Mouse (Mus musculus) adrenal gland, adult 2 months (tissue): ENCODE data around the gene Cox14. TPM values are rescaled to one million over a fixed set of nuclear protein-coding genes. Genes with fewer than 3 reads are reported as not detected.
A peak's percentile ranks its signal among the peaks of the same experiment; 100 is the strongest.
"Not testable (repeated sequence)": the region's sequence is repeated elsewhere in the genome, so short reads cannot be mapped to it uniquely, and the experiment has no call there.

ENCODE experiments used
- DNase-seq: peaks from one replicate; pipeline ENCODE4 v3.0.0; 2021
- polyA plus RNA-seq: library from polyadenylated mRNA; depleted of rRNA; stranded (reverse); fragments of >200 nt; gene quantifications from 2 replicates; pipeline ENCODE4 v1.2.3, GENCODE M21; 2012
- total RNA-seq, 2 experiments: library from RNA; stranded (reverse); gene quantifications; 2 replicates each; pipeline ENCODE4 v1.2.3; 2021

The Cox14 gene
- total and polyA plus RNA-seq, 3 experiments: 202 to 754 (median 243) TPM

DNA sequence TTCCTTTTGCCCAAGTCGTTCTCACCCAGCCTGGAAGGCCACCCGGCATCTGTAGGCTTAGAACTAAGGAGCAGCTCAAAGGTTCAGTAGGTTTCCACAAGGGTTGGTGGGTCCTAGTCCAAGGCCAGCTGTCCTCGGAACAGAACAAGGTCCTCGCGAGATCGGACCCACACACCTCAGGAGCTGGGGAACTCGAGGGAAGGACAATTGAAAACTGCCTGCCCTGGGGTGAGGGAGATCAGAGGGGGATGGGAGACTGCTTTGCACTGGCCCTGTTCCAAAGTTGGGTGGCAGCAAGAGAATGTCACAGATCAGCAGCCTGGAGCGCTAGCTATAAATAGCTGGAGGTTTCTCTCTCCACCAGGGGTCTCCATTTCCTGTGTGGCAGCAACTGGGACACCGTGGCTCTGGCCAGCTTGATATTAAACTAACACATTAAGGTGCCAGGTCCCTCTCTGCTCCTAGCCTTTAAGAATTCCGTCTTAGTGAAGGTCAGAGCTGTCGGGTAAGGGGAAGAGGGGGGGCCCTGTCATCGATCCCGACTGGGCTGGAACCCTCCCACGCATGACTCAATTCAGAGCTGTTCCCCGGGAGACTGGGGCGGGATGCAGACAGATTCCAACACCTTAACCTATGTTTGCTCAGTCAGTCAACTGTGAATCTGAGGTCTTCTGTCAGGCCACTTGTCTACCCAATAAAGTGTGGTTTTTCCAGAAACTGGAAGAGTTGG, 961 bp upstream of the Cox14 start:
- DNase-seq: peak; percentile 92

DNA sequence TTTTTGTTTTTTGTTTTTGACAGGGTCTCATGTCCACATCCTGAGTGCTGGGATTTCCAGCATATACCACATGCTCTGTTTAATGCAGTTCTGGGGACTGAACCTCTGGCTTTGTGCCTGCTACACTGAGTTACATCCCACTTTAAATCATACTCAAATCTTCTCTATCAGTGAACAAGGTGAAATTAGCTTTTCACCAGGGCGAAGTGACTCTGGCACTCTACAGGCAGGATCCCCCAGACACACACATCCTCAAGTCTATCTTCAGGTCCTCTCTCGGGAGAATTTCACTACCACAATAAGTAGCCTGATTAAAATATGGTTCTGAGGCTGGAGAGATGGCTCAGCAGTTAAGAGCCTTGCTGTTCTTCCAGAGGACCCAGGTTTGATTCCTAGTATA, 1.1 kb downstream of the Cox14 start:
- peak; percentile 2 for DNase-seq

- DNase-seq: not testable (repeated sequence)
Observed at GRCm38 (mm10) chr15:99727039-99727438, 1.6 kb downstream of the Cox14 start.

- DNase-seq: peak; percentile 7
Observed at GRCm38 (mm10) chr15:99727525-99727924, 2.1 kb downstream of the Cox14 start.

GRCm38 (mm10) chr15:99728211-99728610, 2.8 kb downstream of the Cox14 start:
- DNase-seq: peak; percentile 4

DNA sequence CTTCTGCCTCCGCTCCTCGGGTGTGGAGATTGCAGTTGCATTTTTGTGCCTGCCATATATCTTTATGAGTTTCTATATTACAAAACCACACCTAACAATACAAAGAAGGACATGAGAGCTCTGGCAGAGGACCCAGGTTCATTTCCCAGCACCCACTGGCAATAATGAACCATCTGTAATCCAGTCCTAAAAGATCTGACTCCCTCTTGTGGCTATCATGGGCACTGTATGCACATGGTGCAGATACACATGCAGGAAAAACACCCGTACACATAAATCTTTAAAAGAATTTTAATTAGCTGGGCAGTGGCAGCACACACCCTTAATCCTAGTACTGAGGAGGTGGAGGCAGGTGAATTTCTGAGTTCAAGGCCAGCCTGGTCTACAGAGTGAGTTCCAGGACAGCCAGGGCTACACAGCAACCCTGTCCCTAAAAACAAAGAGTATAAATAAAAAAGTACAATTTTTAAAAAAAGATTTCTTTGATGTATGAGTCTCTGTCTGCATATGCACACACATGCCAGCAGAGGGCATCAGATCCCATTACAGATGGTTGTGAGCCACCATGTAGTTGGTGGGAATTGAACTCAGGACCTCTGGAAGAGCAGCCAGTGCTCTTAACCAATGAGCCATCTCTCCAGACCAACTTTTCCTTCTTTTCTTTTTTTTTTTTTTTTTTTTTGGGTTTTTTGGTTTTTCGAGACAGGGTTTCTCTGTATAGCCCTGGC, 3.8 kb downstream of the Cox14 start:
- DNase-seq: no peak

DNA sequence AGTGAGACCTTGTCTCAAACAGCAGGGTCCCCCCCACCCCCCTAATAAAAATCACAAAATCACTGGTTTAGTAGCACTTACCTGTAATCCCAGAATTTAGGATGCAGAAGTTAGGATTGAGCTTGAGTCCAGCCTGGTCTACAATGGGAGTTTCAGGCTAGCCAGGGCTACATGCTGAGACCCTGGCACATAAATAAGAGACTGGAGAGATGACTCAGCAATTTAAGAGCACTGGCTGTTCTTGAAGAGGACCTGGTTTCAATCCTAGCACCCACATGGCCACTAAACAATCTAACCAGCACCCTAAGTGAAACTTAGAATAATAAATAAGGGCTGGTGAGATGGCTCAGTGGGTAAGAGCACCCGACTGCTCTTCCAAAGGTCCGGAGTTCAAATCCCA, 5.7 kb downstream of the Cox14 start:
- DNase-seq: no peak

DNA sequence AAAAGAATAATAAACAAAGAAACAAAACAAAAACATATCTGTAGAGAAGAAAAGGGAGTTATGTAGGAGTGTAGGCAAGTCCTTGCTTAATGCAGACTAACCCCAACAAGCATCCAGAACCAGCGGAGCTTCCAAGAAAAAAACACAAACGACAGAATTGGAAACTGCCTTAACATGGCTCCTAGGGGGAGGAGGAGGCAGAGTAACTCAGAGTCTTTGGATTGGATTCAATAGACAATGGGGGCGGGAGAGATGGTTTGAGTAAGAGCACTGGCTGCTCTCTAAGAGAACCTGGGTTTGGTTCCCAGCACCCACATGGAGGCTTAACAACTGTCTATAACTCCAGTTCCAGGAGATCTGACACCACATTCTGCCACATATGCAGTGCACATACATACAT, 6.3 kb downstream of the Cox14 start:
- no peak for DNase-seq

GRCm38 (mm10) chr15:99733186-99733585, 7.8 kb downstream of the Cox14 start:
- DNase-seq: peak; percentile 48

DNA sequence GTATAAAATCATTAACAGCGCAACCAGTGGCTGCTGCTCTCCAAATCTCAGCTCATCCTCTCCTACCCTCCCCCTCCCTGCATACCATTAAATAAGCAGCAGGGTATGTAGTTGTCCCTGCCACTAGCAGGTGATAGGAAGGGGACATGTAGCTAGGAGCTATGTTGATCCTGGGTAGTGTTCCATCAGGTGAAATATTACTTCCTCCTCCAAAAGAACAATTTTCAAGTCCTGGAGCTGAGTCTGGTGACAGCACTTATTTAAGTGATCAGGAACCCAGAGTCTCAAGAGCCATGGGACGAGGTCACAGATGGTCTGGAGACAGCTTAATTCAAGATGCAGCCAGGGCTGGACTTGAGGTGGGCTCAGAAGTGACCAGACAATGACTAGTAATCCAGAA, 10.2 kb downstream of the Cox14 start:
- peak; percentile 100 for DNase-seq

DNA sequence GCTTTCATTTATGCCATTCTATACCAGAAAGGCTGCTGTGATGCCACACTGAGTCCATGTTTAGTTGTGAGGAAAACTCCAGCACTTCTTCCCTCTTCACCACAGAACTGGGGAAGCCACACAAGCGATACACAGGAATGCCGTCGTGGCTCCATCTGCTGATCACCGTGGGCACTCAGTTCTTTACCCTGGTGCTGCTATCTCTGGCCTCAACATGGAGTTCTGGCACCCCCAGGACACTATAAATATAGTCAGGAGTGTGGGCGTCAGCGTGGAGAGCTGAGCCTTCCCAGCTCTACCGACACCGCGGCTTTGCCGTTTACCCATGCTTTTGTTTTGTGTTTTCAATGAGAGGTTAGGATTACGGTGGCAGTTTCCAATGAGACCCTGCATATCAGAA, 11.3 kb downstream of the Cox14 start:
- DNase-seq: no peak

DNA sequence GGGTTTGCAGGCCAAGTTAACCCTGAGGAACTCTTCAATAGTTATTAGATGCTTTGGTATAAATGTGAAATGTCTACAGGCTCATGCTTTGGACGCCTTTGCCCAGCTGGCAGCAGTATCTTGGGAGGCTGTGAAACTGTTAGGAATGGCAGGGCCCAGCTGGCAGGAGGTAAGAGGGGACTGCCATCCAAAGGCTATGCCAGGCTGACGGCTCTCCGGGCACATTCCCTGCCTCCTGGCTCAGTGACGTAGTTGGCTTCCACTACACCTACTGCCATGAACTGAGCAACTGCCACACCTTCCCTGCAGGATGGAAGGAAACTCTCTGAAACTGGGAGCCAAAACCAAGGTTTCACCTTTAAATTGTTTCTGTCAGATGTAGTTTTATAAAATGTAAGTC, 14.8 kb downstream of the Cox14 start:
- DNase-seq: peak; percentile 15

DNA sequence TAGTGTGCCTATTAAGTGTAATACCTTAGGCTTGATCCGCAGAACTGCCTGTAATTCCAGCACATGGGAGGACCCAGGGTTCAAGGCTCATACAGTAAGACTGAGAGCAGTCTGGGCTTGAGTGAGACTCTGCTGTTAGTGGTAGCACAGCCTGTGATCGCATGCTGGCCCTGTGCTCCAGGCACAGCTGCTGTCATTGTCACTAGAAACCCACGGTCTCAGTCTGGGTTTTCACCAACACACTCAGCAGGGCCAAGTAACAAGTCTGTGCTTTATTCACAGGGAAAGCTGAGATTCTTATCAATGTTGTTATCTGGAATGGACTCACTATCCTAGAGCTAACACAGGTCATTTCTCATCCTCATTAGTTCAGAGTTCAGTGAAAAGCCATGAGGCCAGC, 28.8 kb downstream of the Cox14 start:
- no peak for DNase-seq

DNA sequence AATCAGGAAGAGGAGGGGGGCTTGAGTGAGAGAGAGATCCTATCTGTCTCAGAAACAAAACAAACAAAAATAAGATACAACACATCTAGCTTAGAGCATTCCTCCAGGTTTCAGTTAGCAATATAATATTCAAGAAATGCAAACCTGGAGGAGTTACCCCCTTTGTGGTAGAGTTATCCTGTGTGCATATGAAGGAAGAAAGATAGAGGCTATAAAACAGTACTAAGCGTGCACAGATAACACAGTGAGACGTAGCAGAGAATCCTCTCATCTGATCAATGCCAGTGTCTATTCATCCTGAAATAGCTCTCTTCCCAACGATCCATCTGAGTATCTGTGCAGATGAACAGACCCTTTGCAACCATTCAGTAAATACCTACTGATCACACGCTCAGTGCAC, 42.0 kb downstream of the Cox14 start:
- no peak for DNase-seq

- DNase-seq: no peak
Observed at GRCm38 (mm10) chr15:99768761-99769160, 43.3 kb downstream of the Cox14 start.

DNA sequence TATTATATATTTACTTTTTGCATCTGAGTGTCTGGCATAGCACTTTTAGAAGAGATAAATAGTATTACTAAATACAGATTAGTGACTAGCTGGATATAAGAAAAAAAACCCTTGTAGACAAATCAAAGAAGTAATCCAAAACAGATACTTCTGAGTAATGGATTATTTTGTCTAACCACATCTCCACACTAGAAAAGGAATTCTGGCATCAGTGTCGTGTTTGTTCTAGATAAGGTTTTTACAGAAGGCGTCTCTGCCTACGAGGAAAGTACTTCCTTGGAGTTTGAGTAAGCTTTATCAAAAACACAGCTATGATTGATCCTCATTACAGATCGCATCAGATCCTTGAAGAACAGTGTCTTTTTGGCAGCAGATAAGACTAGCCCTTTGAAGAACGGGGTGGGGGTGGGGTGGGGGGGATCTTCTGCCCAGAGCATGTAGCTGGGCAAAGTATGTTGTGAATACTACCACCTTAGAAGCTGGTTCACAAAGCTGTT, 45.6 kb downstream of the Cox14 start:
- DNase-seq: no peak

GRCm38 (mm10) chr15:99771601-99772276, 46.3 kb downstream of the Cox14 start:
- DNase-seq: no peak

DNA sequence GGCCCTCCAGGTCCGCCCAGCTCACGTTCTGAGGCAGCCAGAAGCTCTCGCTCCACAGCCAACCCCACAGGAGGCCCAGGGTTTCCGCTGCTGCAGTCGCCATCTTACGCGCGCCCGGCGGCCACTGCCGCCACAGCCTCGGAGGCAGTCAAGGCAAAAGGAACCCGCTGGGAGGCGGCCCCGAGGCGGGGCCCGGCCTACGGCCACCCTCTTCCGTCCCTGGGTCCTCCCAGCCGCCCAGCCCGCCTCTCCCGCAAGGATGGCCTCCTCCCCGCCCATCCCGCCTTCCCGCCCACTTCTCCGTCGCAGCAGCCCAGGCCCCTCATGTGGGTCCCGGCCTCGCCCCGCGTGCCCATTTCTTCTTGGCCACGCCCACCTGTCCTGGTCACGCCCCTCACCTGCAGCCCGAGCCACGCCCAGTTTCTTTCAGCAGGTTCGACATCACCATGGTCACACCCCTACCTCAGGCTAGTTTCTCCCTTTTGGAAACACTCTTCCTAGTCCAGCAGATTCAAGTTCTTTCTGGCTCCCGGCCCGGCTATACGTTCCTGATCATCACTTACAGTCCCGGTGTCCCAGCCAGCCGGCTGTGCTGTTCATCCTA, 47.0 kb downstream of the Cox14 start:
- peak; percentile 96 for DNase-seq

DNA sequence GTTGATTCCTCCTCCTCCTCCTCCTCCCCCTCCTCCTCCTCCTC, 47.3 kb downstream of the Cox14 start, which contains the start of gene Cers5:
TSS of gene Cers5 (minus strand) at position 5 of the 44 bp plus-strand sequence.
- DNase-seq: not testable (repeated sequence)

DNA sequence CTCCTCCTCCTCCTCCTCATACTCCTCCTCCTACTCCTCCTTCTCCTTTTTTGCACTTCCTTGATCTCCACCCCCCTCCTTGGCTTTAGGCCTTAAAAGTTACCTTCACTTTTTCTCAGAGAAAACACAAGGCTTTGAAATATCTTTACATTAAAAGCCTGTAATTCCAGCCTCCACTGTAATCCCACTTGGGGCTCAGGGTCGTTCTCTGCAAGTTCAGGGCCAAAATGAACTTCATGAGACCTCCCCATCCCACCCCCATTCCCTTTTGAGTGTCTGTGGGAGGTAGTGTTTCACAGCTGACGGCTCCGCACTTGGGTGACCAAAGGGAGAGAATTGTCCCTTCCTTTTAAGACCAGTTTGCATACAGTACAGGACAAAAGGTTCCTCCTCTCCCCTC, 47.5 kb downstream of the Cox14 start:
- DNase-seq: no peak
